Mouse (Mus musculus) urinary bladder, adult 2 months (tissue): Measurements from ENCODE around the gene Usp18. TPM values are rescaled to one million over a fixed set of nuclear protein-coding genes. Genes with fewer than 3 reads are reported as not detected.

ENCODE experiments used
- DNase-seq: peaks from one replicate; pipeline ENCODE4 v3.0.0; 2022; ENCODE audit warnings: low spot score
- polyA plus RNA-seq: library from polyadenylated mRNA; depleted of rRNA; stranded (reverse); fragments of >200 nt; gene quantifications from 2 replicates; pipeline ENCODE4 v1.2.3, GENCODE M21; 2012

Usp18 gene
- polyA plus RNA-seq, 1 experiment: 21.6 TPM

DNA sequence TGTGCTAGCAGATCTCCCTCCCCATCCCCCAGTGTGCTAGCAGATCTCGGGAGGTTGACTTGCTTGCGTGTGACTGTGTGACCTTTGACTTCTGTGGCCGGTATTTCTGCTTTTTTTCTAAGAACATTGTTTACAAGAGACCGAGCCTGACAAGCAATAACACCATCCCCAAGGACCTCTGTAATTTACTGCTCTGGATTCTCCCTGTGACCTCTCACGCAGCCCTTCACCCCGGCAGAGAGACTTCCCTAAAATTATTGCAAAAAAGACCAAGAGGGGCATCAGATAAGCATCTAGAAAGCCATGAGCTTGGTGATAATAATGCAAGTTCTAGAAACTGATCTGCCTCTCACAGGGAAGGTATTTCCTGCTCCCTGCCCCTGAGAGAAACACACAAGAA lies 20.7 kb upstream of the Usp18 start:
- DNase-seq: no peak

DNA sequence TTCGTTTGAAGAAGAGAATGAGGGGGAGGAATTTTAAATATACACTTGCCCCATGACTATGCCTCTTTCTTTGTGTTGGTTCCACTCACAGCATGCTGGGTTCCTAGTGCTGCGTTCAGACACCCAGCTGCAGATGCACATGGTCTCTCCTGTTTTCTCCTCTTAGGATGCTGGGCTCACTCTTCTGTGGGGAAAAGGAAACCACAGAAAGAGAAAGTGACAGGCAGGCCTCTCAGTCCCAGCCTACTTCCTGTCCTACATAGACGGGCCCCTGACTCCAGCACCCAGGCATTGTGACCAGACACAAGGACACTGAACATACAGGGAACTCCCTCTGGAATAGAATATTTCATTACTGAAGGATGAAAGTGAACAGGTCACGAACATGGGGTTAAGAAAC lies 19.7 kb upstream of the Usp18 start:
- no peak for DNase-seq

DNA sequence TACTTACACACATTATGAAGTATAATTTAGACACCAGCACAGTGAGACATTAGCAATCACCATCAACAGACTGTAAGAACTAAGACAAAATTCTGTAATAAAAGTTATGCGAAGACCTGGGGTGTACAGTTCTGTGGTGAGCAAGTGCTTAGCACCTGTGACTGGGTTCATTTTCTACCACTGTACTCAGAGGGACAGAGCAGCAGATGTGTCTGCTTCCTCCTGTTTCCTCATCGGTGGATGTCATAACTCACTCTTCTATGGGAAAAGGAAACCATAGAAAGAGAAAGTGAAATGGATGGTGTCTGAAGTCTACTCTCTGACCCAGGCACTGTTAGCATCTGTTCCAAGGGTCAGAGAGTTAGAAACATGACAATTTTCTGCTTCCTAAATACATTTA lies 19.0 kb upstream of the Usp18 start:
- DNase-seq: no peak

DNA sequence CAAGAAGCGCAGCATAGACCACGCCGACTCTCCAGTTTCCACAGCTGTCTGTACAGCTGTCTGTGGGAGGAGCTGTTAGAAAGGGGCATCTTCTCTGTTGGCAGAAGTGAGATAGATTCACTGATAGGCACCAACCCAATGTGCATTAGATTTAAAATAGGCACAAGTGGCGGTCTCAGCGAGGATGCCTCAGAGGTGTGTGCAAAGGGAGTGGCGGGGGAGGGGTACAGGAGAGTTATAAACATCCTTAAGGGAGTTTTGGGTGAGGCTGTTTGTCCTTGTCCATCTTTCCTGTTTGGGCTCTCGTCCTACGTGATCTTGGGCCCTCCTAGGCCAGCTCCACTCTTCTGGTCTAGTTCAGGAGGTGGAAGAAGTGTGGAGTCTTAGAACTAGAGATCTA lies 17.3 kb upstream of the Usp18 start:
- no peak for DNase-seq

DNA sequence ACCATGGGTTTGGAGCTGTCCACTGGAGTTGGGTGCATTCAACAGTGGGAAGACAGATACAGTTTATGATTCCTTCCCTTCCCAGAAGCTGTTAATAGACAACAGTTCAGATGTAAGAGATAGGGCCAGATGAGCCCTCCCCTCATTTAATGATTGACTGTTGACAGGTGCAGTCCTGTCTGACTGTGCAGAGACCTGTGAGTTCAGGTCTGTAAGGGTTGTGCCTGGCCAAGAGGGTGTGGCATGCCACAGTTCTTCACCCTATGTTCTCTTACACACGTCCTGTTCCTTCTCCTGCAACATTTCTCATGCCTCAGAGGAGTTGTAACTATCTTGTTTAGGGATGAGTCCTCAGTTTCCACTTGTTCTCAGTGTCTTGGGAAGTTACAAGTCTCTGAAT lies 13.1 kb upstream of the Usp18 start:
- no peak for DNase-seq

DNA sequence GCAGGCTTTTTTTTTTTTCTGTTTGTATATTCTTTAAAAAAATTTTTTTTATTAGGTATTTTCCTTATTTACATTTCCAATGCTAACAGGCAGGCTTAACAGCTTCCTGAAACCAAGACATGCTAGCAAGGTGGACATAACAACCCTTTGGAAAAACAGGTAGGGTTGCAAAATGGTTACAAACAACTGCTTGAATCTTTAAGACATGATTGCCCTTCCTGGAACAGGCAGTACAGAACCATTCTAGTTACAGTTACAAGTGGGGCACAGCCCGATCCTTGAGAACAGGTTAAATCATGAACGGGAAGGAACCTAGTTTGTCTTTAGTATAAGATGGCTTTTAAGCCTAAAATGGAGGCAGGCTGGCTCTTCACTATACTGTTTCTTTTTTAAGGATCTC lies 9.3 kb upstream of the Usp18 start:
- DNase-seq: no peak

DNA sequence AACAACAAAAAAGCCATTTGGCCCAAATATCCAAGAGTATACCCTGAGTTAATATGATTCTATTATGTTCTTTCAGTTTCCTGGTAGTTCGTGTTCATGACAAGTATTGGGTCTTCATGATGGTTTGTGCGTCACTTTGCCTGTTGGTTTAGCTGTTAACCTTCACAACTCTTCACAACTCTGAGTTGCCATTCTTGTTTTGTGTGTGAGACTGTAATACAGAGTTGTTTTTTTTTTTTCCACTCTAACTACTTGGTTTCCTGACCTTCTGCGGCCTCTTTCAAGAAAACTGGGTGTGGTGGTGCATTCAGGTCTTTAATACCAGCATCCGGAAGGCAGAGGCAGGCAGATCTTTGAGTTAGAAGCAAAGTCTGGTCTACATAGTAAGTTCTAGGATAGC lies 7.5 kb upstream of the Usp18 start:
- DNase-seq: no peak

DNA sequence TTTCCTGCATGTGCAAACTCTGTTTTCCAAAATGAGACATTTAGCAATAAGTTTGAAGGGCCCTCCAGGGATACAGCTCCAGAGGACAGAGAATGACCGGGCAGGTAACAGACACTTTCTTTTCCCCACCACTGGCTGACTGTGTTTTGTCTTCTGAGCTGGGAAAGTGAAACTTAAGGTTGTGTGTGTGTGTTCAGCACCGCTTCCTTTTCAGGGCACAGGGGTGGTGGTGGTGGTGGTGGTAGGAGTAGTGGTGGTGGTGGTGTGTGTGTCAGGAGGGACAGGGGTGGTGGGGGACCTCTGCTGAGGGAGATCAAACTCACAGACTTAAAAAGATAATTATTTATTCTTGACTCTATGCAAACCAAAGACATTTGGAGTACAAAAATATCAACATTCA lies 3.9 kb upstream of the Usp18 start:
- DNase-seq: no peak

DNA sequence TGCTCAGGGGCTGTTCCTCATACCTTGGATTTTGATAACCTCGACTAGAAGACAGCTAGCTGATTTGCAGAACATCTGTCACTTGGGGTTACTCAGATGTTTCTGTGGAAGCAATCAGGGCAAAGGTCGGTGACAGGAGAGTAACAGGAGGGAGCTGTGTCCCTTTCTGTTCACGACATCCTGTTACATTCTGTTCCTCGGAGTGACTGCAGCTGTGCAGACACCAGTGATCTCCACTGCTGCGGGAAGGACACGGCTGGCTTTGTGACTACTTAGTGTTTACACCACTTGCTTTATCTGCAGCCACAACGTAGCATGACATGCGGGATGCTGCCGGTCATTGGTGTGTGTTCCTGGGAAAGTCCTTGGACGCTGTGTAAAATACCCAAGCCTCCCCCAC lies 2.5 kb upstream of the Usp18 start:
- DNase-seq: no peak

DNA sequence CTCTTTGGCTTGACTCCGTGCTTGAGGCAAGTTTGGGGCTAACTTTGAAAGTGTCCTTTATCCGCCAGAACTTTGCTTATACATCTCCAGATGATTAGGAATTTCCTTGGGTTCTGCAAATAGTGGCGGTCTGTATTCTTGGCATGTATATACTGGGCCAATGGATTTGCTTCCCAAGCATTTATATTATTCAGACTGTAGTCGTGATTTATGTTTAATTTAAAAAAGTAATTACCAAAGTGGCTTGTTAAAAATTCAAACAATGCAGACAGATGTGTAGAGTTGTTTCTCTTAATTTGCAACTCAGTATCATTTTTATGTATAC lies 293 bp downstream of the Usp18 start:
- DNase-seq: no peak

DNA sequence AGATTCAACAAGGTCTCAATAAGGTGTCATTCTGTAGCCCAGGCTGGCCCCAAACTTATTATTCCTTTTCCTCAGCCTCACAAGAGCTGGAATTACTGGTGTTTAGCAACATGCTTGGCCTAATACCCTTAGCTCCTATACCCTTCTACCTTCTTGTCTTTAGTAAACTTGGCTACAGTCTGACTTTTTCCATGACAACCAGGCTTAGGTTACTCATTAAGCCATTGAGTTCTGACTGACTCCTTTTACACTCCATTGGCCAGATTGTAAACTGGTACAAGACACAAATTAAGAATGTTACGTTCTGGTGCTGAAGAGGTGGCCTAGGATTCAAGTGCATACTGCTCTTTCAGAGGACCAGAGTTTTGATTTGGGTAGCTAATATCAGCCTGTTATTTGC lies 4.7 kb downstream of the Usp18 start:
- no peak for DNase-seq

DNA sequence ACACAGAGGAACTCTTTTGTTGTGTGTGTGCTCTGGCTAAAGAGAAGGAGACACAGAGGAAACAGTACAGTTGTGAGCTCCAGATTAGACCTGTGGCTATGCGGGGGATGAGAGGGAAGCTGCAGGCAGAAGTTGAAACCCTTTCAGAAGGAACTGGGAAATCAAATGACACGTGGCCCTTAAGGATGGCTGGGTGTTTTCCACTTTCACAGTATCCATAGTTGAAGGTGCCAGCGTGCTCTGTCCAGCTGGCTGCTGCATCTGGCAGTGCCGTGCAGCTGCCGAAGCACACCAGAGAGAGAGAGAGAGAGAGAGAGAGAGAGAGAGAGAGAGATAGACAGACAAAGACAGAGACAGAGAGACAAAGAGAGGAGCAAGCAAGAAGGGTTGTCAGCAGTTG lies 5.5 kb downstream of the Usp18 start:
- no peak for DNase-seq

DNA sequence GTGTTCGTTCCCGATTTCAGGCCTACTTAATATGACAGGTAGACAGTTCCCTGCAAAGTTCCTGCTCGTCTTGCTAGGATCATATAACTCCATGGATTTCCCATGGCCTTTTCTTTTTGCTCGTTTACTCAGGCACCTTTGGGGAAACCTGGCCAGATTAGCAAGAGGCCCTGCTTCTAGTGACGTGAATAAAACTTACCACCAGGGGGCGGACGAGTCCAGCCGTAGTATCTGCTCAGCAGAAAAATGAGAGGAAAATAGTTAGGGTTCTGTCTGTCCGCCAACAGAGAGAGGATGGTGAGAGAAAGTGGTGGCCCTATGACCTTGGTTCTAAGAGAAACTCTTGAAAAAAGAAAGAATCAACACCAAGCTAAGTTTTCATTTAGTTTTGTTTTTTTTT lies 14.8 kb downstream of the Usp18 start:
- DNase-seq: no peak

DNA sequence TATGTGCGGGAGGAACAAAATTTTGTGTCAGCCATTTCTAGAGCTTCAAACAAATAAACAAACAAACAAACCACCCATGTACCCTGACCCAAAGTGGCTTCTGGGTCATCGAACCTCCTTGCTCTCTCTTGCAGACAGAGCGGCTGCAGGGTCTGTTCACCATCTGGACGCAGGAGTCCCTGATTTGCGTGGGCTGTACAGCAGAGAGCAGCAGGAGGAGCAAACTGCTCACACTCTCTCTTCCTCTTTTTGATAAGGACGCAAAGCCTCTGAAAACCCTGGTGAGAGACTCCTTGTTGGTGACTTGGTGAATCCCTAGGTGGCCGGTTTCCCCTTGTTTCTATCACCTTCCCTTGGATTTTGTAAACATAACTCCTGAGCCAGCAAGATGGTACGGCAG lies 15.5 kb downstream of the Usp18 start:
- DNase-seq: no peak

DNA sequence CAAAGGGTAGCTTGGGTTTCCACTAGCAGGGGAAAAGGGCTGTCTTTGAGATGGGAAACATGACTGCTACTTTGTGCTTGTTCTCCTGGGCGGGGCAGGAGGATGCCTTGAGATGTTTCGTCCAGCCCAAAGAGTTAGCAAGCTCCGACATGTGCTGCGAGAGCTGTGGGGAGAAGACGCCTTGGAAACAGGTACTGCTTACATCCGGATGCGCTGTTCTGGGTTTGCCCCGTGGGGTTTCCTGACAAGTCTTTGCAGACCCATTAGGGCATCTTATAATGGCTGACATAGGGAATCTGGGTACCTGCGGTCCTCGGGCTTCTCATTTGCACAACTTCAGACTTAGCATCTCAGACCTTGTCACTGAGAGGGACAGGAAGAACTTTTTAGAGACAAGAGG lies 16.3 kb downstream of the Usp18 start:
- no peak for DNase-seq

DNA sequence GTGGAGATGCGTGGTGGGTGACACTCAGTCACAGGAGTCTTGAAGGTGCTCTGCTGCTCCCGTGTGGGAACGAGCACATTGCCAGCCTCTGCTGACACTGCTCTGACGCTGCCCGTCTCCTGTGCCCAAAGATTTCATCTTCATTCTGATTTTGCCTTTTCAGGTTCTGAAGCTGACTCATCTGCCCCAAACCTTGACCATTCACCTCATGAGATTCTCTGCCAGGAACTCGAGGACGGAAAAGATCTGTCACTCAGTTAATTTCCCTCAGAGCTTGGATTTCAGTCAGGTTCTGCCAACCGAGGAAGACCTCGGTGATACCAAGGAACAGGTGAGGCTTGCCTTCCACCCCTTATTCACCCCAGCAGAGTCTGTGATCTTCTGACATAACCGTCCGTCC lies 16.8 kb downstream of the Usp18 start:
- no peak for DNase-seq

DNA sequence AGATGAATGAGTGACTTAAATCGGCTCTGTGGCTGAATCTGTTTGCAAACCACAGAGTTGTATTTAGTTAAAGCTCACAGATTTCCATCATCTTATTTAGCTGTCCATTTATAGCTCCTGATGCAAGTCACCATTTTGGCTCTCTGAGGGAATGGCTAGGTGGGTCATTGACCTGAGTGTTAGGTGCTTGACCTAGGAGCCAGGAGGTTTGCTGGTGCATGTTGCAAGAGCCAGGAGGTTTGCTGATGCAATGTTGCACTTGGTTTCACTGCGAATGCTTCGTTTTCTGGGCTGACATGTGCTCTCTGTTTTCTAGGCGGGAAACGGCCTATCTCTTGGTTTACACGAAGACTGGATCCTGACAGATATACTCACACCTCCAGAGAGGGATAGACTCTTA lies 24.4 kb downstream of the Usp18 start:
- no peak for DNase-seq

DNA sequence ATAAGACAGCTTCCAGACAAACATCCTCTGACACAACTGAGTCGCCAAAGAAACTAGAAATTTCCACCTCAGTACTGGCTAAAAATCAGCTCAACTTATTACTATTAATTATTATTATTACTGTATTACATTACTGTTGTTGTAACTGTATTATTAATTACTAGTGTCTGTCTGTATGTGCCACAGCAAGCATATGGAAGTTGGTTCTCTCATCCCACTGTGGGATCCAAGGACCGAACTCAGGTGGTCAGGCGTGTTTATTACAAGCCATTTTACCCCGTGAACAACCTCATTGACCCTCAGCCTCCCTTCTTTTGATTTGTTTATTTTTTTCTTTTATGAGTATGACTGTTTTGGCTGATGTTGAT lies 26.0 kb downstream of the Usp18 start:
- DNase-seq: no peak

DNA sequence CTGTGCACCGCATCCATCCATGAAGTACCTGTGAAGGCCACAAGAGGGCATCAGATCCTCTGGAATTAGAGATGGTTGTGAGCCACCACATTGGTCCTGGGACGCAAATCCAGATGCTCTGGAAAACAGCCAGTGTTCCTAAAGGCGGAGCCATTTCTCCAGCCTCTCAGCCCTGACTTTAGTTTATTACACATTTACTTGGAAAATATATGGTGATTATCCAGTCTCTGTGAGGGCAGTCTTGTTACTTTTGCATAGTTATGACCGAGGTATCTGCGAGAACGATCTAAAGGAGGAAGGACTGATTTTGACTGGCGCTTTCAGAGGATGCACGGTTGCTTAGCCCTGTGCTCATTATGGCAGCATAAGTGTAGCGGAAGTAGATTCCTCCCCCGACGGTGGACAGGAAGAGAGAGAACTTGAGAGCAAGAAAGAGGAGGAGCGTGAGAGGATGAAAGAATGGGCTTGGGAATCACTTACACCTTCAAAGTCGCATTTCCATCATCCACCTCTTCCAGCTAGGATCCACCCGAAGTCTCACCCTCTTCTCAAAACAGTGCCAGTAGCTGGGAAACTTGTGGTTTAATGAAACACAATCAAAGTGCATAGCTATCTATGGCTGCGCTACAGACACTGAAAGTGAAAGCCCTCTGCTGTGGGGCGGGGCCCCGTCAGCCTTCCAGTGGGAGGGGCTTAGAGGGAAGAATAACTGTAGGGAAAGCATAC lies 26.5 kb downstream of the Usp18 start:
- no peak for DNase-seq

DNA sequence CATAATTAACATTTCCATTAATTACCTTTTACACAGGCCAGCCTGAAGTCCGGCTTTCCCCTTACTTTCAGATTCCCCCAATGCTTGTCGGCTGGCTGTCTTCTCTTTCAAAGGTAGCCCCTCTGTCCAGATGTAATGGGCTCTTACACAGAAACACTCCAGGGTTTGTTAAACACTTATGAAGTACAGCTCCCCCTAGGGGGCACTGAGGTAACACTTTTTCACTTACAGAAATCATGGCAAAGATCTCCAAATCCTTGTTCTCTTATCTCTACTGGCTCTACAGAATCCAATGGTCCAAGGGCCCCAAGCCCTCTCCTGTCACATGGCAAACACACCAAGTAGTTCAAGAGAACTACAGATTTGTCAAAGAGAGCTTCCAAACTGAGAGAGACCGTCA lies 28.6 kb downstream of the Usp18 start:
- DNase-seq: no peak

DNA sequence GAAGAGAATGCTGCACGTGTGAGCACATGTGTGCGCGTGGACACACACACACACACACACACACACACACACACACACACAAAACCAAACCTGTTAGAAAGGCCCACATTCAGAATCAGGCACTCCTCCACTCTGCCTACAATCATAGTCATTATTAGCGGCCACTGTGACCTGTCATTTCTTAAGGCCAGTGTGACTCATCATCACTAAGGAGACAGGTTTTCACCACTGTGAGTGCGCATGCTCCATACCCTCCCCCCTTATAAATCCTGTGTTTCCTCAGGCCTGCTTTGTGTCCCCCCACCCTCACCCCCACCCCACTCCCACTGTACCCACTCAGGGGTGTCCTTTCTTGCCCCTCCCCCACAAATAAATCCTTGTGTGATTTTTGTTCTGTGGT lies 38.4 kb downstream of the Usp18 start:
- no peak for DNase-seq

DNA sequence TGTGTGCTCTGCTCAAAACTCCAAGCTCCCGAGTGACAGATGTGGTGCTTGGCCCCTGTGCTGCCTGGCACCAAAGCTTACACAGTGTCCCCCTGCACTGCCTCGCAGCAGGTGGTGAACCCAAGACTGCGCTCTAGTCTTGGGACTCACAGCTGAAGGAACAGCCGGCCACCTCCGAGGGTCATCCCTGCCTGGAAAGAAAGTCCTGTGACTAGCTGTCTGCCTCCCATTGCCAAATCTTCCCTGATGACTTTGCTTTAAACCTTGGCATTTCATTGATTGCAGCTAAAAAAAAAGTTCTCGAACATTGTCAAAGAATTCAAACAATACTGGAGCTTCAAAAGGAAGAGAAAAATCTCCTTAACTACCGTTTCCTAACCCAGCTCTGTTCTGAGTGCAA lies 53.6 kb downstream of the Usp18 start:
- no peak for DNase-seq

DNA sequence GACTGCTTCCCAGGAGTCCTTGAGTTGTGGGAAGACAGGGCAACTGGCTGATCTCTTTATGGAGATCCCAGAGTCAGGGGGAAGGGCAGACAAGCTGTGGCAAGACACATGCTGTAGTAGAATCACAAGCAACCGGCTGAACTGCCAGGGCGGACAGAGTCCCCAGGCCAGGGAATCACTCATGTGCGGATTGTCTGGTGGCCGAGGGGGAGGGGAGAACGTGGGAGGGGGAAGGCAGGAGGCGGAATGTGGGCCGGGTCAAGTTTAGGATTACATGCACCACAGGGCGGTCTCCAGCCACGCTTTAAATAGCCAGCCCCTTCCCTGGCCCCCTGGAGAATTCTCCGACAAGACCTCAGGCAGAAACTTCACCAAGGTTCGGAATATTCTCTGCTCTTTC lies 54.2 kb downstream of the Usp18 start, which contains the start of gene Slc6a13:
Gene Slc6a13, plus strand, starts transcription at position 274 of the 400 bp plus-strand sequence.
- no peak for DNase-seq

DNA sequence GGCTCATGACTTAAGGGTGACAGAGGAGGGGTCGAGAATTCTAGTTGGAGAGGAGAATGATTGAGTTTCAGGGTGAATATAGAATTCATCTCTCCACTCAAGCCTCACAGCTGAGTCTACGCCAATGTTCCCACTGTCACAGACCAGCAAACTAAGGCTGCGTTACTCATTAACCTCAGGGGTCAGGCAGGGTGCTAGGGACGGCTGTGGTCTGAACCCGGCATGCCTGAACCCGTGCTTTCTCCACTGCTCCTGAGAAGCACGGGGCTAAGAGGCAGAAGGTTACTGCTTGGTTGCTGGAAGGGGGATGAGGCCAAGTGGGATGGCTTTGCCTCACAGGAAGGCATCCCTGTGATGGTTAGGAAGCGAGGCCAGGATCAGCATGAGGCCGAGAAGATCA lies 54.8 kb downstream of the Usp18 start:
- no peak for DNase-seq
